Mouse (Mus musculus) spleen, postnatal 4 days (tissue): ENCODE data around the gene Tapbpl.

Experiments used
- DNase-seq, 2 experiments: peaks; one replicate each; pipeline ENCODE4 v3.0.0; 2022; ENCODE audit warnings: low spot score in 2 of 2

Gene Tapbpl

DNA sequence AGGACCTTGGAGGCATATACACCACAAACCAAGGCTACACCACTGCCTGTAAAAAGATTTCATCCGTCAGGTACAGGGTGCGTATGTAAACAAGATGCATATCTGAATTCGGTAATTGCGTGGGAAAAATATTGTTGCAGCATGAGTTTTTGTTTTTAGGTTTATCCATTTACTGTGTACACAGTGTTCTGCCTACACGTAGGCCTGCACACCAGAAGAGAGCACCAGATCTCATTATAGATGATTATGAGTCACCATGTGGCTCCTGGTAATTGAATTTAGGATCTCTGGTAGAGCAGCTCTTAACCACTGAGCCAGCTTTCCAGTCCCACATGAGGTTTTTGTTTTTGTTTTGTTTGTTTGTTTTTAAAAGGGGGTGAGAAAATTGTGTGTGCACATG, 34.5 kb downstream of the Tapbpl start:
- no peak for DNase-seq

DNA sequence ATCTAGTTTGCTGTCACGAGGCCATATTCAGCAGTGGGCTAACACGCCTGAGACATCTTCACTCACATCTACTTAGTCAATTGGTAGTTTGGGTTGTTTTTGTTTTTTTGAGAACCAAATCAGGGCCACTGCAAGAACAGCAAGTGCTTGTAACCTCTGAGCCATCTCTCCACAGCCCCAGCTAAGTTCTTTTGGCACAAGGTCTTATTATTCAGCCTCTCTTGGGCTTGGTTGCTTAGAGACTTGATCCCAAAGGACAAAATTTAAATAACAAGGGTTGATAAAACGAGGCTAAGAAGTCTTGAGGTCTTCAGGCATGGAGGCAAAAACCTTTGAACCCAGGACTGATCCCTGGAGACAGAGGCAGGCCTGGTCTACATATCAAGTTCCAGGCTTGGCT, 35.4 kb downstream of the Tapbpl start:
- no peak for DNase-seq

DNA sequence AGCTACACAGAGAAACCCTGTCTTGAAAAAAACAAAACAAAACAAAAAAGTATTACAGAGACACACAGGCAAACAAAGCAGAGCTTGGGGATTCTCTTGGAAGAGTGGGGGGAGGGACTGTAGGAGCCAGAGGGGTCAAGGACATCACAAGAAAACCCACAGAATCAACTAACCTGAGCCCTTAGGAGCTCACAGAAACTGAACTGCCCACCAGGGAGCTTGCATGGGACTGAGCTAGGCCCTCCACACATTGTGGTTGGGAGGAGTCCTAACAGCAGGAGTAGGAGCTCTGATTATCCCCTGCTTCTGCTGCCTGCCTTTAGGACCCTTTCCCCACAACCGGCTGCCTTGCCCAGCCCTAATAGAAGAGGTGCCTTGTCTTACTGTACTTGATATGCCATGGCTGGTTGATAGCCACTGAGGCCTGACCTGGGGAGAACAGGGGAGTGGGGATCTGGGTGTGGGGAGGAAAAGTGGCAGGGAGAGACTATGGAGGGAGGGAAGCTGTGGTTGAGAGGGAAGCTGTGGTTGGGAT, 36.1 kb downstream of the Tapbpl start:
- DNase-seq = no peak

DNA sequence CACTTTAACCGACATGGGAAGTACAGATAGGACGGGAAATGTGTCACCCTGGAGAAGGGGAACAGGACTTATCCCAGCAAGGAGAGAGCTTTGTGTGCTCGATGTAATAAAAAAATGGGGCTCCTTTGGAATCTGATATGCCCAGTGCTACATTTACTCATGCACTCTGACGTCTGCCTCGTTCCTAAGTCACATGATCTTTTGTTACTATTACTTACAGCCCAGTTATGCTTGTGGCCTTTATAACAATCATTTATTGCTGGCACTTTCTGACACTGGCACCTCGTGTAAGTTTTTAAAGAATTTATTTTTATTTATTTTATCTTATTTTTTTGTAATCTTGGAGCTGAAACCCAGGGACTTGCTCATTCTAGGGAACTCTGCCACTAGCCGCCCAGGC, 38.3 kb downstream of the Tapbpl start:
- no peak for DNase-seq

DNA sequence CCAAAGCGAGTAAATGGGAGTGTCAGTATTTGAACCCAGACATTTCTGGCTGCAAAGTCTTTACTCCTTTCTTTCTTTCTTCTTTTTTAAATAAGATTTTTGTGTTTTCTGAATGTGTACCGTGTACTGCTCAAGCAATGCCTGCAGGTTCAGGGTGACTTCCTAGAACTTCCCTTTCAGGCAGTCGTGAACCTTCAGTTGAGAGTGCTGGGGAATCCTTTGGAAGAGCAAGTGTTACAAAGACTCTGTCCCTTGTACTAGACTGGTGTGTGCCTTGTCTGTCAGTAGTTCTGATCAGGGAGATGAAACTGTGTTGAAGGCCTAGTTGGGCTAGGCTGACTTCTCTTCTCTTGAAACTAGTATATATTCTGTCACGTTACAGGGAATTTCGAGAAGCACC, 38.8 kb downstream of the Tapbpl start:
- DNase-seq = no peak

DNA sequence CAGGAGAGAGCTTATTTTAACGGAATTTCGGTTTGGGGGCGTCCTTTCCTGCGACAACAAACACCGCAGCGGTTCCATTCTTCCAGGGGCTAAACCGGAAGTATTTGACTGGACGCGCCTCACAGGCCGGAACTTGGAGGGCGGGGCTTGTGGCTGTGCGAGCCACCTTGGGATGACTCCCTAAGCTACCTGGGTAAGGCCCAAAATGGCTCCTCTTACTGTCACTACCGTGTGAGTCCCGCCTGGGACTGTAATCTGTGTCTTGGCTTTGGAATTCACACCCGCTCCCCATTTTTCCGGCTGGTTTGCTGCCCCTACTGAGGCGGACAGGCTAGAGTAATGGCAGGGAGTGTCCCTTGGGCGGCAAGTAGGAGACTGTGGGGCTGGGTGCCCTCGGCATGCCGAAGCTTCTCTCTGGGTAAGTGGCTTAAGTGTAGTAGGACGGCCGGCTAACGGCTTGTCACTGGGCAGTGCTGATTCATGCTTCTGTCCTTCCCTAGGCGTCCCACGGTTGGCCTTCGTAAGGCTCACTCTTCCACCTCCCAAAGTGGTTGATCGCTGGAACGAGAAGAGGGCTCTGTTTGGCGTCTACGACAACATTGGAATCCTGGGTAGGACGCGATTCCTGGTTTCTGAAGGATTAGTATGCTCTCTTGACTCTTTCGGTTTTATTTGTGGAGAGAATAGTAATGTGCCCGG, 39.5 kb downstream of the Tapbpl start:
- DNase-seq = peak; percentile 94 to 96

DNA sequence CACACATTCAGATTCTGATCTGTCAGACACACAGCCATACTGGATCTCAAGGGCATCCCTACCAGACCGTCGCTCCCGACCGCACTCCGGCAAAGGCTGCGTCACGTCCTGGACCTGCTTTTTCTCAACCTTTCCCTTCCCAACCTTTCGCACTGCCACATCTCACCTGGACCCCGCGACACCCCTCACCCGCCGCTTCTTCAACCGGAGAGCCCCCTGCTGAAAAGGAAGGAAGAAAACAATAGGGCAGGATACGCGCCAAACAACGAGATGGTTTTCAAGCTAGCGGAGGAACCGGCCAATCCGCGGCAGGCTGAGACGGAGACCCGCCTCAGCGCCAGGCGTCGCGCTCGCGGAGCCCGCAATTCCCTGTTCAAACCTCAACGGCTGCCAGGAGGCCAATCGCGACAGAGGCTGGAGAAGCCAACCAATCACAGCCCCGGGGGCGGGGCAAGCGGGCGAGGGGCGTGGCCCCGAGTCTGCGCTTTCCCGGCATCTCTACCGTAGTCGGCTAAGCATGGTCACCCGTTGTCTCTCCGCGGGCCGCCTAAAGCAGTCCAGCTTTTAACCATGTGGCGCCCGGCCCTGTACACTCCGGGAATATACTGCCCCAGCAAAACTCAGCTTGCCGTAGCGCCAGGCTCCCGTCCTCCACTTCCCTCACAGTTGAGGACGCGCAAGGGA, 40.2 kb downstream of the Tapbpl start, which contains the start of the genes Ncapd2 and Mrpl51:
TSS of gene Ncapd2 (minus strand) at position 370 of the 684 bp plus-strand sequence.
TSS of gene Mrpl51 (plus strand) at position 470 of the 684 bp plus-strand sequence.
- peak; percentile 98 to 99 for DNase-seq

DNA sequence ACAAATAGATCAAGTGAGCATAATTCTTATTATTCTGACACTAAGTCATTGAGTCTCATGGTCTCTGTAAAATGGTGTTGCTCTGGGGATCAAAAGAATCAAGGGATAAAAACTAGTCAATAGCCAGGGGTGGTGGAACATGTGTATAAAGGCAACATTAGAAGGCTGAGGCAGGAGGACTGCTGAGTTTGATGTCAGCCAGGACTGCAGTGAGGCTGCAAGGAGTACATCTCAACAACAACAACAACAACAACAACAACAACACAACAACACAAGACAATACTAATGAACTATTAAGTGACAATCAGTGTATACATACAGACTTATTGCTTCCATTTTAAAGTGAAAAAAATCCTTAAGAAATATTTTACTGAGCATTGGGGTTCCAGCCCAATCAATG, 40.8 kb downstream of the Tapbpl start:
- DNase-seq = no peak

DNA sequence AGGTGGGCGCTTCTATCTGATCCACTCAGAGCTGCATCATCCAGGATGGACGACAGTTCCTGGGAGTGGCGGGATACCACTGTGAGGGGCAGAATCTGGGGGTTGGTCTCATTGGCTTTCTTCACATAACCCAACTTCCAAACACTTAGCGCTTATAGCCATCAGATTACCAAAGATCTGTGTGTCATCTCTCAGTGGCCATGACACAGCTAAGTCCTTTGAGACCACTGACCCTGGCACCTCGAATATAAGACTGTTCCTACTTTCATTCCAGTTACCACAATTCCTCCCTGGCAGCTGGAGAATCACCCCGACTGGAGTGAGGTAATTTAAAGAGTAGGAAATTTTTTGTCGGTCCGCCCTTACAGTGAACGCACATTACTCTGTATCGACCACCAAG, 45.5 kb downstream of the Tapbpl start:
- DNase-seq = no peak

DNA sequence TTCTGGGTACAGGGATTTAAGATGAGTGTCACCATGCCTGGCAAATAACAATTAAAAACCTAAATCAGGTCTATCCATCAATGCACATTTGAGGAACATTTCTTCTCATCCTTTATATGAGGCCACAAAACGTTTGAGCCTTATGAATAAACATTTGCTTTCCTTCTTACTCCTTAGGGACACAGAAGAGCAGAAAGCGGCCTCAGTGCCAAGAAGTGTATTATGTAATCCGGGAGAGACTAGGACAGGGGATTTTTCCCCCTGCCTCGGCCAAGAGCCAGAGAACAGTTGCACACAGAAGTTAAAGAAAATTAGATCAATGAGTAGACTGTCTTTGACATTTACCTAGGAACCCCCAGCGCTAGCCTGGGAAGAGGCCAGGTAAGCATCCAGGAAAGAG, 49.5 kb downstream of the Tapbpl start:
- DNase-seq = no peak

DNA sequence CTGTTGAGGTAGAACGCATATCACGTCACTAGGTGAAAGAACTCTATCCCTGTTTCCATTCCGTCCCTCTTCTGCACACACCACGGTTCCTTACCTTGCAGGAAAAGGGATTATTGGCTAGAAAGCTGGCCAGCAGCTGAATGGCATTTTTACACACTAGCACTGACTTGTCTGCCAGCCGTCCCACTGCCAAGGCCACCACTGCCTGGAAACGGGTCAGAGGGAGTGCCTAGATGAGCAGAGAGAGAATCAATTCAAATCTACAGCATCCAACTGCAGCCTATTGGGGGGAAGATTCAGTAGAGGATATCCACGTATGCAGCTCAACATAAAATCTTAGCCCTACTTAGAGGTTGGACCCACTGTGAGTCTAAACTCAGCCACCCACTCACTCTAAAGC, 52.1 kb downstream of the Tapbpl start:
- no peak for DNase-seq

DNA sequence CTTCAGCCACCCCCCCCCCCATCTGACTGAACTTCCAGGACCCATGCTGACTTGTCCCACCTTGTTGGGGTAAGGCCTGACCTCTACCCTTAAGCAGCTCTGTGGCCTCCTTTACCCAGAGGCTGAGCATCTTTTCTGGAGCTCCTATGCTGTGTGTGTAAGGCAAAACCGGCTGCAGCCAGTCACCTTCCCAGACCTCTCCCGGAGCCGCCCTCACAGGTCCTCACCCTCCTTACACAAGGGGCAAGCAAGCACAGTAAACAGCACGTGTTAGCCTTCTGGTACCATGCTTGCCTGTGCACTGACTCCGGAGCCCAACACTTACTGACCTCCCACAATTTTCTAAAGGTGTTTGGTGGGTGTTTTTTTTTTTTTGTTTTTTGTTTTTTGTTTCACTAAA, 56.2 kb downstream of the Tapbpl start:
- DNase-seq = no peak
